Mouse (Mus musculus): ENCODE data around the gene Pik3ip1. TPM values are rescaled to one million over a fixed set of nuclear protein-coding genes. Genes with fewer than 3 reads are reported as not detected.

Gene Pik3ip1
- polyA plus RNA-seq, 1 experiment from 2014 or later = 10.8 TPM

DNA sequence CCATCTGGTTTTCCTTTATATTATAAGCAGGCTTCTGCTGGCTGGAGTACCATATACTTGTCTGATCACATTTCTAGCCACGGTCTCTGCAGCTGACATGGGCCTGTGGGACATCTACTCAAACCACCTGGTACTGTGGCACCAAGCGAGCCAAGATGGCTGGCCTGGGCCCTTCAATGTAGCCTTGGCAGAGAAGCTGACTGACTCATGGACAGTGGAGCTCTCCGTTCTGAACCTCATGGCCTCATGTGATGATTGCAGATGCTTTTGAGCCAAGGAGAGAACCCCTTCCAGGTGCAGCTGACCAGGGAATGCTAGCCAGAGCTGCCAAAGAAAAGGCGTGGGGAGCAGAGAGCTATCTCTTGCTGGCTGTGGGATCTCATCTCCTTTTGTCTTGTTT is 24.4 kb upstream of the Pik3ip1 start:
- Histone ChIP-seq H3K4me1 (peaks cover 23% of the 10 kb centered on the region), H3K4me2 (no peak overlapping the region), H3K9ac (no peak overlapping the region), H3K36me3 (peaks cover 98% of the 10 kb centered on the region), H3K27ac (no peak overlapping the region), H3K27me3 (no peaks in the 10 kb centered on the region), H3K4me3 (no peak overlapping the region), H3K9me3 (no peaks in the 10 kb centered on the region)
- no peak; the same call in 1 of the 2 replicates for ATAC-seq (ENCODE audit: borderline replicate concordance, extremely low read depth, low FRiP score, low TSS enrichment)
- 92% methylated on average over 4 of the region's 4 CpGs for WGBS

DNA sequence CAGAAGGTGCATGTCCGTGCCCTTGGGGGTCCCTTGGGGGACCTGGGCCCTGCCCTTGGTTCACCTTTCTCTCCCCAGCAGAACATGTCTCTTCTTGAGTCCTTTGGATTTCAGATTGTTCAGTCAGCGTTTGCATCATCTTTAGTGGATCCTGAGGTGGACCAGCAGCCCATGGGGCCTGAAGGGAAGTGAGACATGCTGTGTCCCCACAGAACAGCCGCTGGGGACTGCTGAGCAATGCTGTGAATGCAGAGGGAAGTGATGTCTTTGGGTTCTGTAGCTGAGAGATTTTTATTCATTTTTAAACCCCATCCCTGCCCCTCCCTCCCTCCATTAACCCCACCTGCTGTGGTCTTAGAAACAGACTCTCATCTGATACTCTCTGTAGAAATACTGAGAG is 22.3 kb upstream of the Pik3ip1 start:
- Histone ChIP-seq H3K9me3 (no peaks in the 10 kb centered on the region), H3K27me3 (no peaks in the 10 kb centered on the region), H3K9ac (no peak overlapping the region), H3K27ac (no peak overlapping the region), H3K4me2 (no peak overlapping the region), H3K4me3 (no peak overlapping the region), H3K36me3 (peaks cover 91% of the 10 kb centered on the region), H3K4me1 (0 out of 2 replicates have a peak, but pooled peaks cover 5% of the 10 kb centered on the region)
- 82% methylated on average over 3 of the region's 3 CpGs for WGBS
- ATAC-seq (ENCODE audit: borderline replicate concordance, extremely low read depth, low FRiP score, low TSS enrichment) = no peak

DNA sequence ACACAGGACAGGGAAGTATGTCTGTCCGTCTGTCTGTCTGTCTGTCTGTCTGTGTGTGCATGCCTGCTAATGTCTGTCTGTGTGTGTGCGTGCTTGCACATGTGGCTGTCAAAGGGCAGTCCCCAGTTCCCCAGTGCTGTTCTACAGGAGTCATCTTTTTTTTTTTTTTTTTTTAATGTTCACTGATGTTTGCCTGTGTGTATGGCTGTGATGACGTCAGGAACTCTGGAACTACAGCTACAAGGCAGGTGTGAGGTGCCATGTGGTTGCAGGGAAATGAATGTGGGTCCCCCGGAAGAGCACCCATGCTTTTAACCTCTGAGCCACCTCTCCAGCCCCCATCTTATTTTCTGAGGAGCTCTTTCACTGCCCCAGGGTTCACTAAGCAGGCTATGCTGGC is 20.3 kb upstream of the Pik3ip1 start:
- Histone ChIP-seq H3K27me3 (no peaks in the 10 kb centered on the region), H3K36me3 (peaks cover 72% of the 10 kb centered on the region), H3K4me2 (no peak overlapping the region), H3K4me3 (no peak overlapping the region), H3K9ac (no peak overlapping the region), H3K27ac (no peak overlapping the region), H3K9me3 (no peaks in the 10 kb centered on the region), H3K4me1 (no peaks in the 10 kb centered on the region)
- WGBS = 89% methylated on average over 4 of the region's 4 CpGs
- no peak for ATAC-seq (ENCODE audit: borderline replicate concordance, extremely low read depth, low FRiP score, low TSS enrichment)

DNA sequence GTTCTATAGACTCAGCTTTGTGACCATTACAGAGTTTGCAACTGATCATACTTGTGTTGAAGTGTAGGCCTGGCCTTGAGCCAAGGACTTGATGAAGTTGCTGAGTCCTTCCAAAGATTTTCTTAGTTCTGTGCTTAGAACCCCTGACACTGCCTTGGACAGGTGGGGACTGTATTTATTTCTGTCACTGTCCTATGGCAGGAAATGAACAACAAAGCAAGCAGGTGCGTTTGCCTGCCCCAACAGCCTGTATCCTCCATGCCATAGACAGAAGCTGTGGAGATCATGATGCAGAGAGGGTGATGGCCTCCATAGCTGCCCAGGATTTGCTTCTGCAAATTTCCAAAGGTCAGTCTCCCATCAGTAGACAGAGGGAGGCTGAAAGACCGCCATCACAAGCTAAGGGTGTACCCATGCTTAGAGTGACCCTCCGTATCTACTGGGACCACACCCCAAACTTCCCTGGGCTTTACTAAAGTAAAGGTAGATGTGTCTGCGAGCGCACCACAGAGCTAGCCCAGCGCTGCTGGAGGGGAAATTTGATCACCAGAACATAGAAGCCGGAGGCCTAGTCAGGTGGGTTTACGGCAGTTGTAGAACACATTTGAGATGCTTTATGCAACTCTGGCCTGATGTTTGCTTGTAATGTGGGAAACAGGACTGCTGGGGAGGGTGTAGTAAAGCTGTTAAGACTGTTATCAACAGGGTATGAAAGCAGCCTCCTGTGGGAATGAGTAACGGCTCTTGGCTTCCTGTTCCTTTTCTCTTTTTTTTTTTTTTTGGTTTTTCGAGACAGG is 19.2 kb upstream of the Pik3ip1 start:
- Histone ChIP-seq H3K9ac (no peak overlapping the region), H3K9me3 (no peaks in the 10 kb centered on the region), H3K27me3 (no peaks in the 10 kb centered on the region), H3K4me2 (no peak overlapping the region), H3K4me1 (no peaks in the 10 kb centered on the region), H3K36me3 (peaks cover 61% of the 10 kb centered on the region), H3K4me3 (no peak overlapping the region), H3K27ac (no peak overlapping the region)
- WGBS = 75% methylated on average over 10 of the region's 10 CpGs
- ATAC-seq (ENCODE audit: borderline replicate concordance, extremely low read depth, low FRiP score, low TSS enrichment) = no peak

DNA sequence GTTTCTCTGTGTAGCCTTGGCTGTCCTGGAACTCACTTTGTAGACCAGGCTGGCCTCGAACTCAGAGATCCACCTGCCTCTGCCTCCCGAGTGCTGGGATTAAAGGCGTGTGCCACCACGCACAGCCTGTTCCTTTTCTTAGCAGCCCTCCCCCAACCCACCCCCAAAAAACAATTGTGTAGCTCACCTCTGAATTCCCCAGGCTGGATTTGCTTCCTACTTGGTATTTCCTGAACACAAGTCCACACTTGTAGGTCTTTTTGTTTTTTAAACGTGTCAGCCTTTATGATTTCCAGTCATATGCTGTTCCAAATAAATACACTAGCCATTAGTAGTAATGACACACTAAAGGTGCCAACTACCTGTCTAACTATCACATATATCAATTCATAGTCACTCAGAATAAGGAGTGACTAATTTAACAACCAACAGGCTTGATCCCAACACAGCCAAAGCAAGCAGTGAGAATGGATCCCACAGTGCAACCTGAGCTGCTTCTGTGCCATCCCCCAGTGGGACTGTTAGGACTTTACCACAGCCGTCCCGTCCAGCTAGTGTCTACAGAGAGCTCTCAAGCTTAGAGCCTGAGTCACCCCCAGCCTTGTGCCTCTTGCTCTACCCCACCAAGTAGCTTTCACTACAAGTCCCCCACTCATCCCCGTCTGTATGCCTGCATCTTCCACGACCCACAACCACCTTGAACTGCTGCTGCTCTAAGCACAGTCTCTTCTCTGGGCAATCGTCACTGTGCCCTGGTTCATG is 18.4 kb upstream of the Pik3ip1 start:
- H3K9me3 ChIP-seq = no peaks in the 10 kb centered on the region
- H3K9ac ChIP-seq = no peak overlapping the region
- no peak overlapping the region for H3K4me3 ChIP-seq
- H3K36me3 ChIP-seq = peaks cover 54% of the 10 kb centered on the region
- ATAC-seq (ENCODE audit: borderline replicate concordance, extremely low read depth, low FRiP score, low TSS enrichment) = no peak
- no peaks in the 10 kb centered on the region for H3K4me1 ChIP-seq
- WGBS = 84% methylated on average over 10 of the region's 10 CpGs
- H3K27me3 ChIP-seq = no peaks in the 10 kb centered on the region
- no peak overlapping the region for H3K27ac ChIP-seq
- H3K4me2 ChIP-seq = no peak overlapping the region

DNA sequence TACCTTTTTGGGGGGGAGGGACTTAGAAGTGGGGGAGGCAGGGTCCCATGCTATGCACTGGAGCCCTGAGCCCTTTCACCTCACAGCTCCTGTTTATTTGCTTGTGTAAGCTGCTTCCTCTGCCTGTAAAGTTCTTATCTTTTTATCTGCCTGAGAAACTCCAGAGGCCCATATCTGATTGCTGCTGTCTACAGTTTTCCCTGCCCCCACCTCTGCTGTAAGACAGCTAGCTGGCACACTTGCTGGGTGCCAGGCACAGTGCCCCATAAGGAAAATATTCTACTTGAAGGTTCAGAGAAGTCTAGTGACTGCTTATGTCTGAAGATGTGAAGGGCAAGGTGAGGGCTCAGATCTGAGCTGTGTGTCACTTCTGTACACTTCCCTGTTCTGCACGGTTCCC is 16.9 kb upstream of the Pik3ip1 start:
- Histone ChIP-seq H3K27ac (no peak overlapping the region), H3K4me2 (no peak overlapping the region), H3K27me3 (no peaks in the 10 kb centered on the region), H3K4me1 (no peaks in the 10 kb centered on the region), H3K36me3 (peaks cover 38% of the 10 kb centered on the region), H3K9ac (no peak overlapping the region), H3K9me3 (no peaks in the 10 kb centered on the region), H3K4me3 (no peak overlapping the region)
- 73% methylated on average over 1 of the region's 1 CpGs for WGBS
- no peak; the same call in 1 of the 2 replicates for ATAC-seq (ENCODE audit: borderline replicate concordance, extremely low read depth, low FRiP score, low TSS enrichment)

DNA sequence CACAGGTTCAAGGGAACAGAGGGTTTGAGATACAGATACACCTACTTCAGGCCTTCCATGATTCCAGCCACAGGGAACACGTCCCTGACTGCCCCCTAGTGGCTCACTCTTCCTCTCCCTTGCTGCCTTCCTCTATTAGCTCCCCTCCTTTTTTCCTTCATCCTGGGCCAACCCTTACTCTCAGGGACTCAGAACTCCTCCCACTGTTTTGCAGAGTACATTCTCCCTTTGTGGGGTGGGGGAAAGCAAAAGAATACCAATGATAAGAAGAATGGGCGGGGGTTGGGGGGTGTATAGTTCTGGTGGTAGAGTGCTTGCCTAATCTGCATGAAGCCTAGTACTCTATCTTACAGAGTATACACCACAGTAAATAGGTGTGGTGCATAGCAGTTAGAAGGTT is 16.1 kb upstream of the Pik3ip1 start:
- no peak for ATAC-seq (ENCODE audit: borderline replicate concordance, extremely low read depth, low FRiP score, low TSS enrichment)
- Histone ChIP-seq H3K9ac (no peak overlapping the region), H3K9me3 (no peaks in the 10 kb centered on the region), H3K4me3 (no peak overlapping the region), H3K4me2 (no peak overlapping the region), H3K36me3 (peaks cover 30% of the 10 kb centered on the region), H3K27me3 (no peaks in the 10 kb centered on the region), H3K27ac (no peak overlapping the region), H3K4me1 (no peaks in the 10 kb centered on the region)
- 33% methylated on average over 2 of the region's 2 CpGs for WGBS

DNA sequence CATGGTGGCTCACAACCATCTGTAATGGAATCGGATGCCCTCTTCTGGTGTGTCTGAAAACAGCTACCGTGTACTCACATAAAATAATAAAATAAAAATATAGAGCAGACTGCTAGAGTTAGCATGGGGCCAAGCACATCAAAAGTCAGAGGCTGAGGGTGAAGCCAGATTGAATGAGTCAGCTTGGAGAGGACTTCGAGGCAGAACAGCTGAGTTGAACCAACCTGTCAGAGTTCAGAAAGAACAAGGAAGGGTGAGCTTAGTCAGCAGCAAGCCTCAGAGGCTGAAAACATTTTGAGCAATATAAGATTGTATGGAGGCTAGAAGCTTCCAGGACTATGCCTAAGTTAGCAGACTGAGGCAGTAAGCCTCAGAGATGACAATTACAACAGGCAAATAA is 11.9 kb upstream of the Pik3ip1 start:
- no peak for ATAC-seq (ENCODE audit: borderline replicate concordance, extremely low read depth, low FRiP score, low TSS enrichment)
- 89% methylated on average over 3 of the region's 3 CpGs for WGBS

DNA sequence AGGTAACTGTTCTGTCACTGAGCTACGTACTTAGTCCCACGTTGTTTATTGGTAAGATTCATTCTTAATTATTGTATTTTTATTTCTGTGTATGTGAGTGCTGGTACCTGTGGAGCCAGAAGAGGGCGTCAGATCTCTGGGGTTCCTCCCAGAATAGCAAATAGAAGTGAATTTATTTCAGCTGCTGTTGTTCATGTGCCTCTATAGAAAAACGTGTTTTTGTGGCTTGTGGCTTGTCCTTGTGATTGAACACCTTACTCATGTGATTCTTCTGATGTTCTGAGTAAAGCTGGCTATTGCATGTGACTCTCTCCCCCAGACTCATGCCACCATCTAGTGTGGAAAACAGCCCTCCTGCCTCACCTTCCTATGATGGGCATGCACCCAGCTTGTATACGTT is 1.9 kb upstream of the Pik3ip1 start:
- Histone ChIP-seq H3K27me3 (no peaks in the 10 kb centered on the region), H3K4me2 (no peak overlapping the region), H3K4me3 (no peak overlapping the region), H3K27ac (no peak overlapping the region), H3K9me3 (no peaks in the 10 kb centered on the region), H3K9ac (no peak overlapping the region), H3K36me3 (no peaks in the 10 kb centered on the region), H3K4me1 (peaks cover 31% of the 10 kb centered on the region)
- ATAC-seq (ENCODE audit: borderline replicate concordance, extremely low read depth, low FRiP score, low TSS enrichment) = no peak
- WGBS = 73% methylated on average over 5 of the region's 5 CpGs

More for the DNA sequence above, 11.9 kb upstream of the Pik3ip1 start:
- no peak overlapping the region for H3K4me2 ChIP-seq
- no peaks in the 10 kb centered on the region for H3K4me1 ChIP-seq
- no peak overlapping the region for H3K27ac ChIP-seq
- H3K9ac ChIP-seq = no peak overlapping the region
- H3K9me3 ChIP-seq = no peaks in the 10 kb centered on the region
- no peak overlapping the region for H3K4me3 ChIP-seq
- no peaks in the 10 kb centered on the region; the same call in 1 of the 2 replicates for H3K36me3 ChIP-seq
- no peaks in the 10 kb centered on the region for H3K27me3 ChIP-seq

DNA sequence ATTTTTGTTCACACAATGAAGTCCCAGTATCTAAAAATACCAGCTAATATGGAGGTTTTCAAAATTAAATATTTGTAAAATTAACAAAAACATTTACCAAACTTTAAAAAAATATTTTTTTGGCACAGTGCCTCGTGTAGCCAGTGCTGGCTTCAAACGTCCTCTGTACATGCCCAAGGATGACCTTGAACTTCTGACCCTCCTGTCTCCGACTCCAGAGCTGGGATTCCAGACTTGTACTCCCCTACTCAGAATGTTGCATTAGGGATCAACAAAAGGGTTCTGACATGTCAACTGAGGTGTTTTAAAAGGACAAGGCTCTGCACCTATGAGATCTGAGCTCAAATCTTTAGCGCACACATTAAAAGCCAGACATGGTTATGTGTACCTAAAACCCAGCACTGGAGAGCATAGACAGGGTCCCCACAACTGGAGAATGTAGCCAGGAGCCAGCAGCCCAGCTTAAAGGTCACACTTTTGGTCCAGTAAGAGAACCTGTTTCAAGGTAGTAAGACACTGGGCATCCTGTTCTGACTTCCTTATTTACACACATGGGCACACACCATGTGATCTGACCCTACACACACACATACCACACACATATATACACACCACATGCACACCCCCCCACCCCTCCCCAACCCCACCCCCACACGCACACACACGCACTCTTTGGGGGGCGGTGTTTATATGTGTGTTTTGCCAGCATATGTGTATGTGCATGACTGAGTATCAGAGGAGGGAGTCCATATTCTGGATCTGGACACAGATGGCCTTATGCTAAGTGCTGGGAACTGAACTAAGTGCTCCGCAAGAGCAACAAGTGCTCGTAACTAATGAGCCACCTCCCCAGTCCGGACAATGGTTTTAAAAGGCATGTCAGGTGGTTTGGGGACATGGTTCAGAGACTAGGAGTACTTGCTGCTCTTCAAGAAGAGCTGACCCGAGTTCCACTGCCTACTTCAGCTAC is 1.1 kb upstream of the Pik3ip1 start:
- Histone ChIP-seq H3K4me2 (no peak overlapping the region), H3K9me3 (no peaks in the 10 kb centered on the region), H3K27ac (no peak overlapping the region), H3K27me3 (no peaks in the 10 kb centered on the region), H3K36me3 (no peaks in the 10 kb centered on the region), H3K4me1 (peaks cover 31% of the 10 kb centered on the region), H3K9ac (no peak overlapping the region), H3K4me3 (no peak overlapping the region)
- WGBS = 67% methylated on average over 11 of the region's 11 CpGs
- ATAC-seq (ENCODE audit: borderline replicate concordance, extremely low read depth, low FRiP score, low TSS enrichment) = no peak

DNA sequence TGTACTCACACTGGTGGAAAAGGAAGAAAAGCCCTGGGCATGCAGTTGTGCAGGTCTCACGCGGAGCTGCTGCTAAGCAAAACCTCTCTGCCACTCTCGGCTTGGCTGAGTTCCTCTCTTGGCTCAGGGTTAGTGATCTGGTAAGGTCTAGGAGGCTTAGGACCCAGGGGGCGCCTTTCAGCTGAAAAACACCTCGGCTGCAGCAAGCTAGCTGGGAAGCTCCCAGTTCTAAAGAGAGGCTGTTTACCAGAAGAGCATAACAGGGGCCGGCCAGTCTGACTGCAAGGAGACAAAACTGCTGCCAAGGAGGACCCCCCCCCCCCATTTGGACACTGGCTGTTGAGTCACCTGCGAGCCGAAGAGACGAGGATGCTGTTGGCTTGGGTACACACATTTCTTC is 365 bp downstream of the Pik3ip1 start:
- H3K9ac ChIP-seq = peak overlapping the region; percentile 34
- H3K4me3 ChIP-seq = peak overlapping the region; percentile 47
- H3K27me3 ChIP-seq = no peaks in the 10 kb centered on the region
- no peaks in the 10 kb centered on the region for H3K36me3 ChIP-seq
- no peaks in the 10 kb centered on the region for H3K9me3 ChIP-seq
- peak overlapping the region; percentile 97 for H3K4me2 ChIP-seq
- H3K27ac ChIP-seq = peak overlapping the region; percentile 81
- peaks cover 39% of the 10 kb centered on the region for H3K4me1 ChIP-seq
- 2% methylated on average over 9 of the region's 9 CpGs for WGBS
- 0 out of 2 replicates have a peak, but pooled peaks have one; percentile 5 for ATAC-seq (ENCODE audit: borderline replicate concordance, extremely low read depth, low FRiP score, low TSS enrichment)
